Comparison of ENCODE assay signal across 16 mouse cellular contexts in the genomic region with DNA sequence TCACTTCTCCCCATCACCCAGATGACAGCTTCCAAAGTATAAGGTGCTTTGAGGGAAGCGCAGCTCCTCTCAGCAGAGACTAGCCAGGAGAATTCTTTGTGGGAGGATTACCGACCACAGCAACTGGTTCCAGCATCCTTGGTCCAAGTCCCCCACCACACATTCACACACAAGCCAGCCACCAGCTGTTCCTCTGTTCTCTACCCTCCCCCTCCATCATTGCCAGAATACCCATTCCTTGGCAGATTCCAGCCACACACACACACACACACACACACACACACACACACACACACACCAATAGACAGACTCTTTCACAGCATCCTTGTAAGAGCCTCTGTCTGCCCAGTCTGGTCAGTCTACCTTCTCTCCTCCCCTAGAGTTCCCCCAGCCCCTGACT. TPM values are rescaled to one million over a fixed set of nuclear protein-coding genes. Genes with fewer than 3 reads are reported as not detected.
DNase-seq lines count a peak whose midpoint lies in the region; ATAC-seq and TF ChIP-seq lines count a peak whose summit lies in the region.
"Had no signal": no experiment of that assay in that cellular context is flagged by ENCODE, and none has a peak within 500 bp of the region (broad histone marks: within the 10 kb centered on the region; RNA-seq: fewer than 3 reads in every experiment).

No protein-coding gene starts in this region.

- H3K4me3 ChIP-seq in forebrain, embryonic 16.5 days (replicated peaks; ENCODE audit: low read length), result no peak overlapping the region
- no peak overlapping the region for H3K4me3 ChIP-seq in forebrain, postnatal 0 days (ENCODE audit: low read depth, low read length)
- H3K4me3 ChIP-seq in limb, embryonic 14.5 days (replicated peaks; ENCODE audit: low read length), result no peak overlapping the region
- H3K4me3 ChIP-seq: heart, embryonic 10.5 days had no signal

- H3K9ac ChIP-seq in forebrain, embryonic 16.5 days (replicated peaks; ENCODE audit: low read depth, low read length), result no peak overlapping the region
- no peak overlapping the region for H3K9ac ChIP-seq in forebrain, postnatal 0 days
- H3K9ac ChIP-seq in limb, embryonic 14.5 days (ENCODE audit: low read depth, low read length, severe bottlenecking), result no peak overlapping the region
- H3K9ac ChIP-seq: lung, embryonic 14.5 days had no signal

- peaks cover 4% of the 10 kb centered on the region; the same call in 1 of the 2 replicates for H3K4me1 ChIP-seq in forebrain, embryonic 16.5 days (replicated peaks; ENCODE audit: control insufficient read depth, insufficient read depth, low read length)
- H3K4me1 ChIP-seq in forebrain, postnatal 0 days (ENCODE audit: insufficient read depth), result no peaks in the 10 kb centered on the region
- peaks cover 4% of the 10 kb centered on the region for H3K4me1 ChIP-seq in limb, embryonic 14.5 days (ENCODE audit: control insufficient read depth, insufficient read depth, low read length)

- H3K4me2 ChIP-seq in forebrain, embryonic 16.5 days (ENCODE audit: low read length), result no peak overlapping the region
- H3K4me2 ChIP-seq in forebrain, postnatal 0 days (ENCODE audit: low read depth), result no peak overlapping the region
- H3K4me2 ChIP-seq in limb, embryonic 14.5 days (replicated peaks; ENCODE audit: low read depth, low read length, severe bottlenecking), result no peak overlapping the region
- H3K4me2 ChIP-seq: liver, embryonic 11.5 days; lung, embryonic 14.5 days had no signal

- intact Hi-C loops in left cerebral cortex, postnatal 25 days (cut with DNase I), result loop anchor here (5.0 kb wide), 1 partner anchor 110 kb away; no protein-coding TSS in a partner anchor
- intact Hi-C loops in left cerebral cortex, postnatal 36 days (cut with DNase I), result loop anchor here (5.0 kb wide), 1 partner anchor 40 kb away; no protein-coding TSS in a partner anchor

- no peak for TF ChIP-seq POLR2A in brain, embryonic 14.5 days (IDR thresholded peaks at IDR 0.05; ENCODE audit: borderline replicate concordance, extremely low read depth, insufficient read depth, insufficient read length, poor library complexity, severe bottlenecking)
- TF ChIP-seq POLR2A in limb, embryonic 14.5 days (IDR thresholded peaks at IDR 0.05; ENCODE audit: borderline replicate concordance, extremely low read depth, insufficient read depth, insufficient read length), result no peak

- 0 out of 2 replicates have a peak, but pooled peaks have one; percentile 31 for ATAC-seq in forebrain, embryonic 16.5 days
- ATAC-seq in forebrain, postnatal 0 days, result no peak
- peak; percentile 63 for ATAC-seq in limb, embryonic 14.5 days (ENCODE audit: low FRiP score, low read depth)

- H3K27ac ChIP-seq in forebrain, embryonic 16.5 days (ENCODE audit: low read length), result no peak overlapping the region
- no peak overlapping the region for H3K27ac ChIP-seq in forebrain, postnatal 0 days (ENCODE audit: low read depth, low read length)
- H3K27ac ChIP-seq in limb, embryonic 14.5 days (replicated peaks; ENCODE audit: low read depth, low read length), result no peak overlapping the region
- H3K27ac ChIP-seq: heart, embryonic 10.5 days; kidney, postnatal 0 days had no signal

- 38% methylated on average over 2 of the region's 2 CpGs for WGBS in forebrain, embryonic 16.5 days
- WGBS in forebrain, postnatal 0 days, result 33% methylated on average over 2 of the region's 2 CpGs
- WGBS in limb, embryonic 14.5 days, result 39% methylated on average over 2 of the region's 2 CpGs

- no peak for DNase-seq in forebrain, postnatal 0 days
- DNase-seq in left cerebral cortex, postnatal 25 days (ENCODE audit: low spot score in 2 of 2), result peak; percentile 8 to 24
- DNase-seq in left cerebral cortex, postnatal 36 days (ENCODE audit: low spot score in 2 of 2), result no peak
- DNase-seq in brain, embryonic 14.5 days (ENCODE audit: low read depth), result peak; percentile 76
- DNase-seq in limb, embryonic 14.5 days (ENCODE audit: low spot score), result peak; percentile 57
- no peak for DNase-seq in layer of hippocampus, postnatal 25 days (ENCODE audit: extremely low spot score in 1 of 2, low spot score in 1 of 2)
- DNase-seq in adrenal gland, postnatal 25 days, result no peak
- DNase-seq: cerebellum, postnatal 14 days; heart, postnatal 14 days; lung, embryonic 14.5 days; retina, postnatal 1 day; thymus, postnatal 4 days had no signal

- H3K36me3 ChIP-seq in forebrain, embryonic 16.5 days (ENCODE audit: control insufficient read depth, insufficient read depth), result no peaks in the 10 kb centered on the region
- H3K36me3 ChIP-seq in forebrain, postnatal 0 days (ENCODE audit: insufficient read depth), result no peaks in the 10 kb centered on the region
- no peaks in the 10 kb centered on the region for H3K36me3 ChIP-seq in limb, embryonic 14.5 days (ENCODE audit: control insufficient read depth, insufficient read depth, low read length)
- H3K36me3 ChIP-seq: heart, embryonic 10.5 days had no signal

- no peaks in the 10 kb centered on the region for H3K9me3 ChIP-seq in forebrain, embryonic 16.5 days (ENCODE audit: control insufficient read depth, low read length)
- H3K9me3 ChIP-seq in forebrain, postnatal 0 days (ENCODE audit: low read length), result no peaks in the 10 kb centered on the region
- H3K9me3 ChIP-seq in limb, embryonic 14.5 days (ENCODE audit: control insufficient read depth, low read length), result no peaks in the 10 kb centered on the region
- H3K9me3 ChIP-seq: heart, embryonic 10.5 days had no signal

- no peak for TF ChIP-seq CTCF in forebrain, postnatal 0 days (IDR thresholded peaks at IDR 0.05; ENCODE audit: low read depth)
- no peak for TF ChIP-seq CTCF in brain, embryonic 14.5 days (IDR thresholded peaks at IDR 0.05; ENCODE audit: borderline replicate concordance, extremely low read depth, insufficient read depth, insufficient read length)

- peaks cover 17% of the 10 kb centered on the region for H3K27me3 ChIP-seq in forebrain, embryonic 16.5 days (replicated peaks; ENCODE audit: control insufficient read depth, insufficient read depth, low read length)
- peaks cover 7% of the 10 kb centered on the region; the same call in 1 of the 2 replicates for H3K27me3 ChIP-seq in forebrain, postnatal 0 days (ENCODE audit: insufficient read depth, low read length)
- H3K27me3 ChIP-seq in limb, embryonic 14.5 days (ENCODE audit: control insufficient read depth, insufficient read depth, low read length), result peaks cover 34% of the 10 kb centered on the region

RNA-seq across cellular contexts. Expression of gene Smug1, which starts 44.5 kb away (rescaled TPM):
- 28.0 and 29.2 TPM in 2 replicates for polyA plus RNA-seq in forebrain, embryonic 16.5 days (2015; fragmentation: Nextera tagmentation; extraction: Ambion mirVana)
- total RNA-seq in forebrain, postnatal 0 days (2014; rRNA removed), result 34.0 and 34.4 TPM in 2 replicates
- polyA plus RNA-seq in forebrain, postnatal 0 days (2015; fragmentation: Nextera tagmentation; extraction: Ambion mirVana), result 14.6 and 18.5 TPM in 2 replicates
- 10 to 100 TPM; 19.2 to 20.9 TPM for total RNA-seq in left cerebral cortex, postnatal 25 days (2021)
- 10 to 100 TPM; 18.3 to 20.0 TPM for total RNA-seq in left cerebral cortex, postnatal 36 days (2021)
- polyA plus RNA-seq in brain, embryonic 14.5 days (2012; rRNA removed), result 30.5 and 31.6 TPM in 2 replicates
- polyA plus RNA-seq in limb, embryonic 14.5 days (2012; rRNA removed), result 18.6 and 22.4 TPM in 2 replicates
- 18.2 and 18.9 TPM in 2 replicates for polyA plus RNA-seq in limb, embryonic 14.5 days (2014; fragmentation: Nextera tagmentation; extraction: Ambion mirVana)
- 10 to 100 TPM; 17.4 to 20.2 TPM for total RNA-seq in layer of hippocampus, postnatal 25 days (2021)
- total RNA-seq in adrenal gland, postnatal 25 days (2021), result 12.1 and 19.9 TPM in 2 replicates

Comparison
In these comparisons a context has a peak if more than half of its experiments do, and no peak if none do; other contexts are left out.
1. DNase-seq: peak in left cerebral cortex, postnatal 25 days (2 of 2), brain, embryonic 14.5 days (single experiment) and limb, embryonic 14.5 days (single experiment); none in forebrain, postnatal 0 days (single experiment), left cerebral cortex, postnatal 36 days (0 of 2), layer of hippocampus, postnatal 25 days (0 of 2) and adrenal gland, postnatal 25 days (single experiment).